Mouse (Mus musculus) ES-Bruce4 (cell line): ENCODE measurements around the gene Eaf1.

ENCODE experiments used
- CTCF ChIP-seq: IDR thresholded peaks from one replicate; pipeline ENCODE4 v1.8.1; 2011; ENCODE audit warnings: low read depth, low read length
- EP300 ChIP-seq: IDR thresholded peaks from 2 replicates; pipeline ENCODE4 v1.6.1; 2011; ENCODE audit warnings: low read depth, low read length; ENCODE audit not compliant: insufficient read depth
- POLR2A ChIP-seq: IDR thresholded peaks from one replicate; pipeline ENCODE4 v1.8.1; 2011; ENCODE audit warnings: low read length; ENCODE audit not compliant: insufficient read depth

DNA sequence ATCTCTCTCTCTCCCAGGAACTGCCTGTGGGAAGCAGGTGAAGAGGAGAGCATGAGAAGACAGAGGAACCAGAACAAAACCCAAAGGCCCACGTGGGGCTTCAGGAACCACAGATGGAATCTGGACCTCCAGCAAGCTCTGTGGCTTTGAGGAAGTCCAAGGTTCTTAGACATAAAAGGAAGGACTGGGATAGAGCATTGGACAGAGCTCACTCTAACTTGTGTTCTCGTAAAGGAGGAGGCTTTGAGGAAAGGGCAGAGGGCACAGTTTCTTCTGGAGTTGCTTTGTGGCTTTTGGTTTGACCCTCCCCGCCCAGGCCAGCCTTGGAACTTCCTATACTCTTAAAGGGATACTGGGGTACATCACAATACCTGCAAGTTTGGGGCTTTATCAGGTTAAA, 38.5 kb downstream of the Eaf1 start:
- no peak for TF ChIP-seq CTCF
- no peak for TF ChIP-seq POLR2A
- no peak for TF ChIP-seq EP300
